Mouse (Mus musculus) ES-E14 (cell line): Measurements from ENCODE around the gene Gpr152.

Source experiments
- CHD2 ChIP-seq: IDR thresholded peaks from 2 replicates; pipeline ENCODE4 v1.6.1; 2014; ENCODE audit warnings: mild to moderate bottlenecking, low read depth, low read length, inconsistent platforms
- HCFC1 ChIP-seq: IDR thresholded peaks from 2 replicates; pipeline ENCODE4 v1.6.1; 2012; ENCODE audit warnings: low read length, inconsistent platforms, borderline replicate concordance; ENCODE audit not compliant: insufficient read depth
- MAFK ChIP-seq: IDR thresholded peaks from 2 replicates; pipeline ENCODE4 v1.6.1; 2014; ENCODE audit warnings: mild to moderate bottlenecking, low read depth, low read length, inconsistent platforms; ENCODE audit not compliant: insufficient read depth
- ZNF384 ChIP-seq: IDR thresholded peaks from 2 replicates; pipeline ENCODE4 v1.6.1; 2012; ENCODE audit warnings: low read depth, low read length, inconsistent platforms

DNA sequence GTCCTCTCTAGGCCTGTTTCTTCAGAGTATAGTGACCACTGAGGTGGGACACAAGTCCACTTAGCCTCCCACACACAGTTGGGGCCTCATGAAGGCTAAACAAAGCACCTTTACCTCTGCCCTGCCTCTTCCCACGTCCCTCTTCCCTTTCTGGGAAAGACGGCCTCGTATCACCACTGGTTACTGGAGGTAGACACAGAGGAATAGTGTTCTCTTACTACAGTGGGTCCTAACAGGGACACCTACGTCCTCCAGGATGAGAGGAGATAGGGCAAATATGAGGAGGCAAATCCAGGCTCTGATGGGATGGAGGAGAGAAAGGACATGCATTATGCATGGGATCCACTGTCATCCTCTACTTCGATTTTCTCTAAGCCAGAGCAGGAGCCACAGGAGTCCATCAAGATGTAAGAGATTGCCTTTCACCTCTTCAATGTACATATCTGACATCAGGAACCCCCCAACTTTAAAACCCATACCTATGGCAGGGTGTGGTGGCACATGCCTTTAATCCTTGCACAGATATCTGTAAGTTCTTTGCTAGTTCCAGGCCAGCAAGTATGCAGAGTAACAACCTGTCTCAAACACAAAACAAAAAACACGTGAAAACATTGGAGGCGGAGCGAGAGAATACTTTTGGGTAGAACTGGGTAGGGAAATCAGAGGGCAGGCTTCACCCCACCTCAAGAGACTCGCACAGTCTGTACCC is 8.3 kb downstream of the Gpr152 start:
- TF ChIP-seq CHD2 (no peak), ZNF384 (no peak), MAFK (no peak), HCFC1 (no peak)
